In genomic region chr11:119091598-119091991, GRCm38 (mm10) we compare ENCODE assay signal across 9 mouse cellular contexts. TPM values are rescaled to one million over a fixed set of nuclear protein-coding genes. Genes with fewer than 3 reads are reported as not detected.
DNase-seq lines count a peak whose midpoint lies in the region; ATAC-seq and TF ChIP-seq lines count a peak whose summit lies in the region.
"Had no signal": no experiment of that assay in that cellular context is flagged by ENCODE, and none has a peak within 500 bp of the region (broad histone marks: within the 10 kb centered on the region; RNA-seq: fewer than 3 reads in every experiment).

No protein-coding gene starts in this region.

- H3K9ac ChIP-seq in hindbrain, embryonic 12.5 days: no peak overlapping the region
- 0 out of 2 replicates have a peak overlapping the region, but pooled peaks have one; percentile 42 for H3K9ac ChIP-seq in limb, embryonic 14.5 days (ENCODE audit: low read depth, low read length, severe bottlenecking)
- H3K9ac ChIP-seq in midbrain, embryonic 14.5 days (replicated peaks; ENCODE audit: low read length): no peak overlapping the region

- no peak overlapping the region for H3K4me3 ChIP-seq in hindbrain, embryonic 12.5 days
- peak overlapping the region; percentile 41 for H3K4me3 ChIP-seq in limb, embryonic 14.5 days (replicated peaks; ENCODE audit: low read length)
- H3K4me3 ChIP-seq in midbrain, embryonic 14.5 days (replicated peaks; ENCODE audit: low read depth, low read length): peak overlapping the region; percentile 51; the same call in 1 of the 2 replicates
- H3K4me3 ChIP-seq in testis, adult 2 months (ENCODE audit: control insufficient read depth, low read depth, low read length): no peak overlapping the region

- no peaks in the 10 kb centered on the region for H3K36me3 ChIP-seq in hindbrain, embryonic 12.5 days
- H3K36me3 ChIP-seq in limb, embryonic 14.5 days (ENCODE audit: control insufficient read depth, insufficient read depth, low read length): no peaks in the 10 kb centered on the region
- no peaks in the 10 kb centered on the region for H3K36me3 ChIP-seq in midbrain, embryonic 14.5 days (ENCODE audit: control insufficient read depth, insufficient read depth, low read length)
- no peaks in the 10 kb centered on the region for H3K36me3 ChIP-seq in testis, adult 2 months (ENCODE audit: control insufficient read depth, insufficient read depth, low read length)
- H3K36me3 ChIP-seq: G1E had no signal

- H3K27ac ChIP-seq in hindbrain, embryonic 12.5 days: no peak overlapping the region
- no peak overlapping the region for H3K27ac ChIP-seq in limb, embryonic 14.5 days (replicated peaks; ENCODE audit: low read depth, low read length)
- no peak overlapping the region for H3K27ac ChIP-seq in midbrain, embryonic 14.5 days (replicated peaks; ENCODE audit: low read depth, low read length)
- no peak overlapping the region; the same call in 1 of the 2 replicates for H3K27ac ChIP-seq in testis, adult 2 months (ENCODE audit: control insufficient read depth, insufficient read depth, low read depth, low read length)

- H3K9me3 ChIP-seq in hindbrain, embryonic 12.5 days (replicated peaks): no peaks in the 10 kb centered on the region
- no peaks in the 10 kb centered on the region for H3K9me3 ChIP-seq in limb, embryonic 14.5 days (ENCODE audit: control insufficient read depth, low read length)
- no peaks in the 10 kb centered on the region for H3K9me3 ChIP-seq in midbrain, embryonic 14.5 days (ENCODE audit: control insufficient read depth, low read length)

- no peak for ATAC-seq in cerebellum, adult (ENCODE audit: insufficient number of reproducible peaks, low FRiP score, low TSS enrichment)
- peak; percentile 45; the same call in 1 of the 2 replicates for ATAC-seq in erythroblast, adult 5-6 weeks (replicated peaks; ENCODE audit: low FRiP score, poor library complexity, severe bottlenecking)
- ATAC-seq in hindbrain, embryonic 12.5 days (ENCODE audit: low FRiP score): 0 out of 2 replicates have a peak, but pooled peaks have one; percentile 16
- ATAC-seq in limb, embryonic 14.5 days (ENCODE audit: low FRiP score, low read depth): peak; percentile 24
- ATAC-seq in midbrain, embryonic 14.5 days (ENCODE audit: low FRiP score, low TSS enrichment): no peak

- peak overlapping the region; percentile 97; the same call in 1 of the 2 replicates for H3K4me2 ChIP-seq in hindbrain, embryonic 12.5 days (replicated peaks)
- peak overlapping the region; percentile 98 for H3K4me2 ChIP-seq in limb, embryonic 14.5 days (replicated peaks; ENCODE audit: low read depth, low read length, severe bottlenecking)
- H3K4me2 ChIP-seq in midbrain, embryonic 14.5 days (ENCODE audit: low read length): peak overlapping the region; percentile 99

- no peak for TF ChIP-seq POLR2A in limb, embryonic 14.5 days (IDR thresholded peaks at IDR 0.05; ENCODE audit: borderline replicate concordance, extremely low read depth, insufficient read depth, insufficient read length)
- TF ChIP-seq POLR2A in testis, adult 2 months (IDR thresholded peaks at IDR 0.05; ENCODE audit: control insufficient read depth, low read depth, low read length): no peak

- peaks cover 34% of the 10 kb centered on the region for H3K4me1 ChIP-seq in hindbrain, embryonic 12.5 days
- peaks cover 31% of the 10 kb centered on the region for H3K4me1 ChIP-seq in limb, embryonic 14.5 days (ENCODE audit: control insufficient read depth, insufficient read depth, low read length)
- peaks cover 26% of the 10 kb centered on the region for H3K4me1 ChIP-seq in midbrain, embryonic 14.5 days (ENCODE audit: control insufficient read depth, insufficient read depth, low read length)
- H3K4me1 ChIP-seq in testis, adult 2 months (ENCODE audit: control insufficient read depth, insufficient read depth, low read length): peaks cover 41% of the 10 kb centered on the region

- DNase-seq in cerebellum, adult 11 months: peak; percentile 39
- peak; percentile 76 for DNase-seq in adrenal gland, postnatal 14 days
- DNase-seq in limb, embryonic 14.5 days (ENCODE audit: low spot score): peak; percentile 59
- DNase-seq in midbrain, embryonic 14.5 days: peak; percentile 75

- TF ChIP-seq CTCF in testis, adult 2 months (IDR thresholded peaks at IDR 0.05; ENCODE audit: control insufficient read depth, insufficient read depth, insufficient replicate concordance, low read depth, low read length): peak; percentile 80; the same call in 1 of the 2 replicates

- 3% methylated on average over 8 of the region's 8 CpGs for WGBS in hindbrain, embryonic 12.5 days
- WGBS in limb, embryonic 14.5 days: 8% methylated on average over 8 of the region's 8 CpGs
- WGBS in midbrain, embryonic 14.5 days: 4% methylated on average over 8 of the region's 8 CpGs

- peaks cover 74% of the 10 kb centered on the region for H3K27me3 ChIP-seq in hindbrain, embryonic 12.5 days
- H3K27me3 ChIP-seq in limb, embryonic 14.5 days (ENCODE audit: control insufficient read depth, insufficient read depth, low read length): peaks cover 37% of the 10 kb centered on the region
- peaks cover 34% of the 10 kb centered on the region for H3K27me3 ChIP-seq in midbrain, embryonic 14.5 days (ENCODE audit: control insufficient read depth, insufficient read depth, low read length)
- H3K27me3 ChIP-seq in testis, adult 2 months (ENCODE audit: control insufficient read depth, insufficient read depth, low read length): peaks cover 2% of the 10 kb centered on the region; the same call in 1 of the 2 replicates

RNA-seq across cellular contexts. Expression of gene Cbx4, which starts 5.6 kb away (rescaled TPM):
- 105 and 156 TPM in 2 replicates for total RNA-seq in adrenal gland, postnatal 14 days (2021)
- 4.8 and 7.7 TPM in 2 replicates for total RNA-seq in erythroblast, adult 5-6 weeks (2015; ENCODE audit: low replicate concordance)
- 4.3 and 9.4 TPM in 2 replicates for total RNA-seq in erythroblast, adult 5-6 weeks (2017; ENCODE audit: low replicate concordance)
- 13.2 and 15.0 TPM in 2 replicates for polyA plus RNA-seq in hindbrain, embryonic 12.5 days (2016; fragmentation: Nextera tagmentation; extraction: Ambion mirVana)
- polyA plus RNA-seq in limb, embryonic 14.5 days (2012; rRNA removed): 23.1 and 24.3 TPM in 2 replicates
- 10.9 and 11.4 TPM in 2 replicates for polyA plus RNA-seq in limb, embryonic 14.5 days (2014; fragmentation: Nextera tagmentation; extraction: Ambion mirVana)
- 19.0 and 19.3 TPM in 2 replicates for polyA plus RNA-seq in midbrain, embryonic 14.5 days (2014; fragmentation: Nextera tagmentation; extraction: Ambion mirVana)
- 3.3 and 3.8 TPM in 2 replicates for polyA plus RNA-seq in testis, adult 2 months (2012; rRNA removed)
- total RNA-seq: G1E had no signal

RNA-seq across cellular contexts. Expression of gene Cbx8, which starts 50.8 kb away (rescaled TPM):
- total RNA-seq in adrenal gland, postnatal 14 days (2021): 13.1 and 16.7 TPM in 2 replicates
- 0.38 and 0.42 TPM in 2 replicates for total RNA-seq in erythroblast, adult 5-6 weeks (2015; ENCODE audit: low replicate concordance)
- 0.70 and 1.4 TPM in 2 replicates for total RNA-seq in erythroblast, adult 5-6 weeks (2017; ENCODE audit: low replicate concordance)
- 9.9 and 11.6 TPM in 2 replicates for polyA plus RNA-seq in hindbrain, embryonic 12.5 days (2016; fragmentation: Nextera tagmentation; extraction: Ambion mirVana)
- 6.9 and 7.2 TPM in 2 replicates for polyA plus RNA-seq in limb, embryonic 14.5 days (2012; rRNA removed)
- 10.1 and 12.6 TPM in 2 replicates for polyA plus RNA-seq in limb, embryonic 14.5 days (2014; fragmentation: Nextera tagmentation; extraction: Ambion mirVana)
- 11.5 and 12.4 TPM in 2 replicates for polyA plus RNA-seq in midbrain, embryonic 14.5 days (2014; fragmentation: Nextera tagmentation; extraction: Ambion mirVana)
- polyA plus RNA-seq in testis, adult 2 months (2012; rRNA removed): 0.53 and 0.79 TPM in 2 replicates
- total RNA-seq: G1E had no signal
- polyA plus RNA-seq: G1E had no signal

Comparison
In these comparisons a context has a peak if more than half of its experiments do, and no peak if none do; other contexts are left out.
1. ATAC-seq: peak in erythroblast, adult 5-6 weeks (single experiment), hindbrain, embryonic 12.5 days (single experiment) and limb, embryonic 14.5 days (single experiment); none in cerebellum, adult (single experiment) and midbrain, embryonic 14.5 days (single experiment).
2. H3K4me3 ChIP-seq: peak in limb, embryonic 14.5 days (single experiment) and midbrain, embryonic 14.5 days (single experiment); none in hindbrain, embryonic 12.5 days (single experiment) and testis, adult 2 months (single experiment).
3. Peak in every context shown above with its lines, with median percentiles within 50 percentile points of each other: DNase-seq and H3K4me2 ChIP-seq.